Mouse (Mus musculus): ENCODE measurements around the gene Olfr66.

The Olfr66 gene

GRCm38 (mm10) chr7:103886152-103886551 lies at the start of gene Olfr66:
Olfr66 (minus strand) TSS chr7:103886252.
- DNase-seq (ENCODE audit: low read depth, low spot score) = no peak

- DNase-seq (ENCODE audit: low read depth, low spot score) = no peak
Observed at GRCm38 (mm10) chr7:103934264-103934663, 48.2 kb upstream of the Olfr66 start, which contains the start of gene Olfr632. Olfr632 (plus strand) TSS chr7:103934347.

GRCm38 (mm10) chr7:103928525-103928924 lies 42.5 kb upstream of the Olfr66 start, which contains the start of gene Olfr631:
Olfr631 (plus strand) TSS chr7:103928825.
- no peak for DNase-seq (ENCODE audit: low read depth, low spot score)

GRCm38 (mm10) chr7:103915338-103915737 lies 29.3 kb upstream of the Olfr66 start:
- no peak for DNase-seq (ENCODE audit: low read depth, low spot score)

- peak; percentile 9 for DNase-seq (ENCODE audit: low read depth, low spot score)
Observed at GRCm38 (mm10) chr7:103912969-103913511, 27.0 kb upstream of the Olfr66 start.

- DNase-seq (ENCODE audit: low read depth, low spot score) = peak; percentile 8
Observed at GRCm38 (mm10) chr7:103910047-103910446, 24.0 kb upstream of the Olfr66 start.

GRCm38 (mm10) chr7:103903187-103903586 lies 17.1 kb upstream of the Olfr66 start, which contains the start of gene Olfr65:
Olfr65 (plus strand) TSS chr7:103903487.
- no peak for DNase-seq (ENCODE audit: low read depth, low spot score)

- no peak for DNase-seq (ENCODE audit: low read depth, low spot score)
Observed at GRCm38 (mm10) chr7:103894385-103894784, 8.3 kb upstream of the Olfr66 start, which contains the start of gene Olfr64. Olfr64 (minus strand) TSS chr7:103894485.

- no peak for DNase-seq (ENCODE audit: low read depth, low spot score)
Observed at GRCm38 (mm10) chr7:103877093-103877492, 9.0 kb downstream of the Olfr66 start.

GRCm38 (mm10) chr7:103874451-103874850 lies 11.6 kb downstream of the Olfr66 start:
- DNase-seq (ENCODE audit: low read depth, low spot score) = no peak

GRCm38 (mm10) chr7:103873064-103873463 lies 13.0 kb downstream of the Olfr66 start:
- no peak for DNase-seq (ENCODE audit: low read depth, low spot score)

GRCm38 (mm10) chr7:103870667-103871066 lies 15.4 kb downstream of the Olfr66 start:
- no peak for DNase-seq (ENCODE audit: low read depth, low spot score)

GRCm38 (mm10) chr7:103865716-103866115 lies 20.3 kb downstream of the Olfr66 start:
- no peak for DNase-seq (ENCODE audit: low read depth, low spot score)

- DNase-seq (ENCODE audit: low read depth, low spot score) = no peak
Observed at GRCm38 (mm10) chr7:103861531-103861930, 24.5 kb downstream of the Olfr66 start.

GRCm38 (mm10) chr7:103860855-103861254 lies 25.2 kb downstream of the Olfr66 start:
- no peak for DNase-seq (ENCODE audit: low read depth, low spot score)

- no peak for DNase-seq (ENCODE audit: low read depth, low spot score)
Observed at GRCm38 (mm10) chr7:103859076-103859475, 27.0 kb downstream of the Olfr66 start.

GRCm38 (mm10) chr7:103854669-103855068 lies 31.4 kb downstream of the Olfr66 start:
- no peak for DNase-seq (ENCODE audit: low read depth, low spot score)

- no peak for DNase-seq (ENCODE audit: low read depth, low spot score)
Observed at GRCm38 (mm10) chr7:103853090-103853489, 33.0 kb downstream of the Olfr66 start, which contains the start of gene Hbb-y. Hbb-y (minus strand) TSS chr7:103853216.

- DNase-seq (ENCODE audit: low read depth, low spot score) = no peak
Observed at GRCm38 (mm10) chr7:103844525-103845325, 41.3 kb downstream of the Olfr66 start.

GRCm38 (mm10) chr7:103843034-103843433 lies 43.0 kb downstream of the Olfr66 start, which contains the start of gene Hbb-bh1:
Hbb-bh1 (minus strand) TSS chr7:103843164.
- no peak for DNase-seq (ENCODE audit: low read depth, low spot score)

- no peak for DNase-seq (ENCODE audit: low read depth, low spot score)
Observed at GRCm38 (mm10) chr7:103840268-103840667, 45.8 kb downstream of the Olfr66 start, which contains the start of gene Hbb-bh2. Hbb-bh2 (minus strand) TSS chr7:103840520.
